Comparison of ENCODE assay signal across 29 mouse cellular contexts in genomic region chr12:16698691-16699090, GRCm38 (mm10). TPM values are rescaled to one million over a fixed set of nuclear protein-coding genes. Genes with fewer than 3 reads are reported as not detected.
DNase-seq lines count a peak whose midpoint lies in the region.
"Had no signal": no experiment of that assay in that cellular context is flagged by ENCODE, and none has a peak within 500 bp of the region (broad histone marks: within the 10 kb centered on the region; RNA-seq: fewer than 3 reads in every experiment).

No protein-coding gene starts in this region.

- no peaks in the 10 kb centered on the region for H3K9me3 ChIP-seq in heart, embryonic 10.5 days
- H3K9me3 ChIP-seq: embryonic facial prominence, embryonic 10.5 days; embryonic facial prominence, embryonic 13.5 days; forebrain, embryonic 12.5 days; forebrain, embryonic 15.5 days; heart, embryonic 15.5 days had no signal

- no peaks in the 10 kb centered on the region for H3K27me3 ChIP-seq in heart, embryonic 10.5 days (ENCODE audit: insufficient read depth, poor library complexity, severe bottlenecking)
- H3K27me3 ChIP-seq: embryonic facial prominence, embryonic 13.5 days; forebrain, embryonic 12.5 days; forebrain, embryonic 15.5 days; heart, embryonic 15.5 days had no signal

- DNase-seq in gastrocnemius, postnatal 25 days = peak; percentile 58
- no peak for DNase-seq in gastrocnemius, postnatal 4 days (ENCODE audit: low spot score in 2 of 2)
- DNase-seq in heart, adult 8-10 months (ENCODE audit: low spot score) = peak; percentile 6
- no peak for DNase-seq in heart, embryonic 10.5 days (ENCODE audit: low spot score)
- peak; percentile 86 for DNase-seq in skeletal muscle tissue, adult 2 months (ENCODE audit: low read depth, low spot score)
- no peak for DNase-seq in layer of hippocampus, adult 18-20 months (ENCODE audit: low spot score in 2 of 2)
- DNase-seq: adrenal gland, adult 2 months; adrenal gland, postnatal 14 days; cerebellum, adult 11-12 months; cerebellum, adult 8-10 months; cerebellum, postnatal 10 days; cerebellum, postnatal 36 days; embryo, embryonic 11 days; heart, postnatal 4 days; kidney, adult 18-20 months had no signal

- no peaks in the 10 kb centered on the region for H3K4me1 ChIP-seq in heart, embryonic 10.5 days
- H3K4me1 ChIP-seq: embryonic facial prominence, embryonic 10.5 days; embryonic facial prominence, embryonic 13.5 days; forebrain, embryonic 12.5 days; forebrain, embryonic 15.5 days; heart, embryonic 15.5 days had no signal

- peaks cover 54% of the 10 kb centered on the region for H3K36me3 ChIP-seq in heart, embryonic 10.5 days
- H3K36me3 ChIP-seq: forebrain, embryonic 15.5 days; heart, embryonic 15.5 days had no signal

- WGBS in heart, embryonic 10.5 days = 86% methylated on average over 1 of the region's 1 CpGs

- no peak overlapping the region for H3K27ac ChIP-seq in heart, embryonic 10.5 days
- H3K27ac ChIP-seq: embryonic facial prominence, embryonic 10.5 days; embryonic facial prominence, embryonic 13.5 days; forebrain, embryonic 12.5 days; forebrain, embryonic 15.5 days; heart, embryonic 15.5 days; hindbrain, embryonic 14.5 days; hindbrain, postnatal 0 days had no signal

- H3K4me3 ChIP-seq in heart, embryonic 10.5 days = no peak overlapping the region
- H3K4me3 ChIP-seq: embryonic facial prominence, embryonic 10.5 days; embryonic facial prominence, embryonic 13.5 days; erythroblast, embryonic 14.5 days; forebrain, embryonic 12.5 days; forebrain, embryonic 15.5 days; heart, embryonic 15.5 days had no signal

RNA-seq across cellular contexts. Expression of gene Ntsr2, which starts 45.5 kb away (rescaled TPM):
- 1 to 10 TPM; 2.3 to 3.2 TPM for total RNA-seq in gastrocnemius, postnatal 25 days (2021)
- total RNA-seq in gastrocnemius, postnatal 4 days (2021) = 1 to 10 TPM in 1 of 2 experiments, under 1 TPM in 1; 0.83 to 1.2 TPM
- 1 to 10 TPM; 6.5 to 7.8 (median 6.8) TPM for total RNA-seq in heart, adult 8-10 months (2022)
- not detected in 2 replicates for polyA plus RNA-seq in heart, embryonic 10.5 days (2016; fragmentation: Nextera tagmentation; extraction: Ambion mirVana)
- total RNA-seq in layer of hippocampus, adult 18-20 months (2021) = 100 to 1,000 TPM; 161 to 186 TPM
- total RNA-seq: adrenal gland, postnatal 14 days; MEL had no signal
- polyA plus RNA-seq: C2C12; CD4-positive, CD25-positive, alpha-beta regulatory T cell, adult 4 months; embryonic facial prominence, embryonic 10.5 days; embryonic facial prominence, embryonic 13.5 days; erythroblast, embryonic 14.5 days; heart, embryonic 11.5 days; inflammation-experienced regulatory T-cells, adult 6 months; intestine, embryonic 16.5 days had no signal

Comparison
In these comparisons a context has a peak if more than half of its experiments do, and no peak if none do; other contexts are left out.
1. DNase-seq: peak in gastrocnemius, postnatal 25 days (single experiment), heart, adult 8-10 months (single experiment) and skeletal muscle tissue, adult 2 months (single experiment); none in gastrocnemius, postnatal 4 days (0 of 2), heart, embryonic 10.5 days (single experiment) and layer of hippocampus, adult 18-20 months (0 of 2).
2. RNA of gene Ntsr2, which starts 45.5 kb away (total RNA-seq): 161 to 186 TPM in layer of hippocampus, adult 18-20 months; 6.5 to 7.8 TPM in heart, adult 8-10 months, 2.3 to 3.2 TPM in gastrocnemius, postnatal 25 days and 0.83 to 1.2 TPM in gastrocnemius, postnatal 4 days; every median in the first group is over 10 times any median in the second.